28 mouse cellular contexts compared by ENCODE assay signal in genomic region chr1:191219748-191220147, GRCm38 (mm10). TPM values are rescaled to one million over a fixed set of nuclear protein-coding genes. Genes with fewer than 3 reads are reported as not detected.
A peak's percentile ranks its signal among the peaks of the same experiment; 100 is the strongest.
DNase-seq lines count a peak whose midpoint lies in the region; ATAC-seq and TF ChIP-seq lines count a peak whose summit lies in the region.
"Had no signal": no experiment of that assay in that cellular context is flagged by ENCODE, and none has a peak within 500 bp of the region (broad histone marks: within the 10 kb centered on the region; RNA-seq: fewer than 3 reads in every experiment).

No protein-coding gene starts in this region.

- 0 out of 2 replicates have a peak overlapping the region, but pooled peaks have one; percentile 4 for H3K9ac ChIP-seq in forebrain, embryonic 12.5 days
- H3K9ac ChIP-seq in forebrain, embryonic 11.5 days (ENCODE audit: low read length): no peak overlapping the region
- H3K9ac ChIP-seq in midbrain, embryonic 11.5 days (ENCODE audit: low read length): no peak overlapping the region
- H3K9ac ChIP-seq in midbrain, embryonic 15.5 days: no peak overlapping the region
- no peak overlapping the region for H3K9ac ChIP-seq in MEL (ENCODE audit: control insufficient read depth, low read depth, low read length, poor library complexity, severe bottlenecking)
- H3K9ac ChIP-seq in intestine, embryonic 16.5 days (ENCODE audit: low read depth, low read length): no peak overlapping the region
- H3K9ac ChIP-seq: embryonic facial prominence, embryonic 12.5 days had no signal

- H3K27ac ChIP-seq in forebrain, embryonic 12.5 days: no peak overlapping the region
- H3K27ac ChIP-seq in forebrain, embryonic 11.5 days (ENCODE audit: low read depth, low read length): no peak overlapping the region
- no peak overlapping the region for H3K27ac ChIP-seq in midbrain, embryonic 11.5 days (ENCODE audit: low read depth, low read length)
- no peak overlapping the region for H3K27ac ChIP-seq in midbrain, embryonic 15.5 days
- no peak overlapping the region for H3K27ac ChIP-seq in MEL (ENCODE audit: control insufficient read depth, low read depth, low read length)
- H3K27ac ChIP-seq in intestine, embryonic 16.5 days (ENCODE audit: low read length): no peak overlapping the region
- H3K27ac ChIP-seq: embryonic facial prominence, embryonic 10.5 days; embryonic facial prominence, embryonic 12.5 days; forebrain, embryonic 10.5 days had no signal

- no peak overlapping the region for H3K4me2 ChIP-seq in forebrain, embryonic 12.5 days
- no peak overlapping the region for H3K4me2 ChIP-seq in forebrain, embryonic 11.5 days (ENCODE audit: low read depth, low read length, severe bottlenecking)
- H3K4me2 ChIP-seq in midbrain, embryonic 11.5 days: no peak overlapping the region
- no peak overlapping the region for H3K4me2 ChIP-seq in midbrain, embryonic 15.5 days
- no peak overlapping the region for H3K4me2 ChIP-seq in intestine, embryonic 16.5 days (ENCODE audit: low read depth, low read length)
- H3K4me2 ChIP-seq: embryonic facial prominence, embryonic 12.5 days had no signal

- no peak for TF ChIP-seq POLR2A in MEL (IDR thresholded peaks at IDR 0.05; ENCODE audit: control insufficient read depth in 1 of 2, insufficient read depth in 1 of 2, low read depth in 1 of 2, low read length in 2 of 2, poor library complexity in 1 of 2)

- no peak for TF ChIP-seq CTCF in MEL (IDR thresholded peaks at IDR 0.05 in 2 of 3, conservative IDR thresholded peaks at IDR 0.05 in 1 of 3; ENCODE audit: control insufficient read depth in 1 of 3, insufficient read depth in 1 of 3, low read depth in 2 of 3, low read length in 3 of 3, poor library complexity in 1 of 3, severe bottlenecking in 1 of 3)

- no peak overlapping the region for H3K4me3 ChIP-seq in forebrain, embryonic 12.5 days (replicated peaks)
- no peak overlapping the region for H3K4me3 ChIP-seq in forebrain, embryonic 11.5 days (ENCODE audit: low read depth, low read length)
- H3K4me3 ChIP-seq in midbrain, embryonic 11.5 days (ENCODE audit: low read depth, low read length): no peak overlapping the region
- H3K4me3 ChIP-seq in midbrain, embryonic 15.5 days: no peak overlapping the region
- no peak overlapping the region for H3K4me3 ChIP-seq in MEL (ENCODE audit: control insufficient read depth in 1 of 2, insufficient read depth in 1 of 2, low read depth in 2 of 2, low read length in 2 of 2)
- H3K4me3 ChIP-seq in intestine, embryonic 16.5 days (ENCODE audit: low read length): no peak overlapping the region
- H3K4me3 ChIP-seq: embryonic facial prominence, embryonic 10.5 days; embryonic facial prominence, embryonic 12.5 days; erythroblast, embryonic 14.5 days; forebrain, embryonic 10.5 days had no signal

- H3K4me1 ChIP-seq in forebrain, embryonic 12.5 days: peaks cover 12% of the 10 kb centered on the region
- H3K4me1 ChIP-seq in forebrain, embryonic 11.5 days (replicated peaks; ENCODE audit: control insufficient read depth, insufficient read depth, low read length): peaks cover 6% of the 10 kb centered on the region; the same call in 1 of the 2 replicates
- H3K4me1 ChIP-seq in midbrain, embryonic 11.5 days (ENCODE audit: control insufficient read depth, insufficient read depth, low read length): peaks cover 8% of the 10 kb centered on the region
- peaks cover 11% of the 10 kb centered on the region for H3K4me1 ChIP-seq in midbrain, embryonic 15.5 days
- peaks cover 0 to 10% of the 10 kb centered on the region in 2 experiments; a peak in 1 of 4 replicates for H3K4me1 ChIP-seq in MEL (ENCODE audit: control insufficient read depth in 1 of 2, insufficient read depth in 2 of 2, low read length in 2 of 2)
- peaks cover 11% of the 10 kb centered on the region; the same call in 1 of the 2 replicates for H3K4me1 ChIP-seq in intestine, embryonic 16.5 days (ENCODE audit: control insufficient read depth, insufficient read depth, low read length)

- H3K27me3 ChIP-seq in forebrain, embryonic 12.5 days: peaks cover 13% of the 10 kb centered on the region; the same call in 1 of the 2 replicates
- H3K27me3 ChIP-seq in forebrain, embryonic 11.5 days (ENCODE audit: control insufficient read depth, insufficient read depth, low read length): no peaks in the 10 kb centered on the region
- no peaks in the 10 kb centered on the region for H3K27me3 ChIP-seq in midbrain, embryonic 11.5 days (ENCODE audit: control insufficient read depth, insufficient read depth, low read length)
- no peaks in the 10 kb centered on the region; the same call in 1 of the 2 replicates for H3K27me3 ChIP-seq in midbrain, embryonic 15.5 days (replicated peaks)
- H3K27me3 ChIP-seq in MEL (ENCODE audit: control insufficient read depth in 1 of 2, insufficient read depth in 2 of 2, low read length in 2 of 2): peaks cover 13 to 15% of the 10 kb centered on the region in 2 experiments
- H3K27me3 ChIP-seq in intestine, embryonic 16.5 days (replicated peaks; ENCODE audit: control insufficient read depth, insufficient read depth, low read length): no peaks in the 10 kb centered on the region
- H3K27me3 ChIP-seq: embryonic facial prominence, embryonic 12.5 days had no signal

- no peak for TF ChIP-seq EP300 in MEL (IDR thresholded peaks at IDR 0.05; ENCODE audit: low read depth in 1 of 2, low read length in 2 of 2)

- H3K9me3 ChIP-seq in forebrain, embryonic 12.5 days: no peaks in the 10 kb centered on the region
- no peaks in the 10 kb centered on the region for H3K9me3 ChIP-seq in forebrain, embryonic 11.5 days (ENCODE audit: control insufficient read depth, low read length)
- H3K9me3 ChIP-seq in midbrain, embryonic 11.5 days (ENCODE audit: control insufficient read depth, low read length): no peaks in the 10 kb centered on the region
- H3K9me3 ChIP-seq in midbrain, embryonic 15.5 days: no peaks in the 10 kb centered on the region
- H3K9me3 ChIP-seq in MEL (replicated peaks; ENCODE audit: insufficient read depth, low read length): no peaks in the 10 kb centered on the region
- H3K9me3 ChIP-seq in intestine, embryonic 16.5 days (ENCODE audit: control insufficient read depth, low read length): no peaks in the 10 kb centered on the region
- H3K9me3 ChIP-seq: embryonic facial prominence, embryonic 10.5 days; embryonic facial prominence, embryonic 12.5 days; forebrain, embryonic 10.5 days had no signal

- 91% methylated on average over 1 of the region's 1 CpGs for WGBS in forebrain, embryonic 12.5 days
- 100% methylated on average over 1 of the region's 1 CpGs for WGBS in forebrain, embryonic 11.5 days
- 88% methylated on average over 1 of the region's 1 CpGs for WGBS in midbrain, embryonic 11.5 days
- 88% methylated on average over 1 of the region's 1 CpGs for WGBS in midbrain, embryonic 15.5 days
- WGBS in intestine, embryonic 16.5 days: 85% methylated on average over 1 of the region's 1 CpGs

- no peak for ATAC-seq in forebrain, embryonic 12.5 days (ENCODE audit: low FRiP score)
- no peak for ATAC-seq in forebrain, embryonic 11.5 days (replicated peaks; ENCODE audit: low FRiP score)
- ATAC-seq in midbrain, embryonic 11.5 days (ENCODE audit: low FRiP score): no peak
- no peak for ATAC-seq in midbrain, embryonic 15.5 days (replicated peaks)
- no peak for ATAC-seq in intestine, embryonic 16.5 days
- ATAC-seq: forebrain, embryonic 14.5 days; forebrain, embryonic 16.5 days had no signal

- H3K79me2 ChIP-seq in MEL (ENCODE audit: control insufficient read depth, insufficient read depth, low read length, poor library complexity): peaks cover 4% of the 10 kb centered on the region

- DNase-seq in forebrain, embryonic 11.5 days (ENCODE audit: low spot score): no peak
- peak; percentile 61 for DNase-seq in midbrain, embryonic 11.5 days (ENCODE audit: low spot score, missing footprints)
- DNase-seq in MEL (ENCODE audit: low read depth, low spot score): no peak
- no peak for DNase-seq in kidney, postnatal 10 days
- DNase-seq: adrenal gland, adult 2 months; adrenal gland, postnatal 10 days; adrenal gland, postnatal 25 days; cerebellum, adult 11 months; cerebellum, adult 18-20 months; cerebellum, adult 8-10 months; cerebellum, adult 9-11 months; cerebellum, postnatal 14 days had no signal

- TF ChIP-seq RAD21 in MEL (IDR thresholded peaks at IDR 0.05; ENCODE audit: low read depth, low read length): no peak

- H3K36me3 ChIP-seq in forebrain, embryonic 12.5 days (replicated peaks): no peaks in the 10 kb centered on the region
- no peaks in the 10 kb centered on the region for H3K36me3 ChIP-seq in forebrain, embryonic 11.5 days (ENCODE audit: control insufficient read depth, insufficient read depth, low read length)
- no peaks in the 10 kb centered on the region for H3K36me3 ChIP-seq in midbrain, embryonic 11.5 days (ENCODE audit: control insufficient read depth, insufficient read depth, low read length)
- no peaks in the 10 kb centered on the region for H3K36me3 ChIP-seq in midbrain, embryonic 15.5 days (replicated peaks)
- no peaks in the 10 kb centered on the region for H3K36me3 ChIP-seq in MEL (ENCODE audit: control insufficient read depth in 1 of 2, insufficient read depth in 2 of 2, low read length in 2 of 2)
- no peaks in the 10 kb centered on the region for H3K36me3 ChIP-seq in intestine, embryonic 16.5 days (ENCODE audit: control insufficient read depth, insufficient read depth, low read length)
- H3K36me3 ChIP-seq: embryonic facial prominence, embryonic 10.5 days; embryonic facial prominence, embryonic 12.5 days; forebrain, embryonic 10.5 days had no signal

RNA-seq across cellular contexts. Expression of gene Atf3, which starts 1.9 kb away (rescaled TPM):
- polyA plus RNA-seq in forebrain, embryonic 12.5 days (2016; fragmentation: Nextera tagmentation; extraction: Ambion mirVana): 0.96 and 1.7 TPM in 2 replicates
- polyA plus RNA-seq in forebrain, embryonic 11.5 days (2014; fragmentation: Nextera tagmentation; extraction: Ambion mirVana): 2.0 and 2.4 TPM in 2 replicates
- 3.8 and 4.6 TPM in 2 replicates for polyA plus RNA-seq in midbrain, embryonic 11.5 days (2014; fragmentation: Nextera tagmentation; extraction: Ambion mirVana)
- polyA plus RNA-seq in midbrain, embryonic 15.5 days (2015; fragmentation: Nextera tagmentation; extraction: Ambion mirVana): 1.5 and 1.6 TPM in 2 replicates
- total RNA-seq in MEL (2012; rRNA removed): 0.46 and 2.5 TPM in 2 replicates
- polyA plus RNA-seq in MEL (2012; ENCODE audit: insufficient read depth in 1 of 2, insufficient read length in 2 of 2, low read depth in 1 of 2, low replicate concordance in 2 of 2, missing spikeins in 1 of 2): 1 to 10 TPM in 1 of 2 experiments, not detected in 1; 1.4 TPM
- 4.1 and 5.6 TPM in 2 replicates for polyA plus RNA-seq in intestine, embryonic 16.5 days (2015; fragmentation: Nextera tagmentation; extraction: Ambion mirVana)

RNA-seq across cellular contexts. Expression of gene Fam71a, which starts 55.1 kb away (rescaled TPM):
- polyA plus RNA-seq in forebrain, embryonic 12.5 days (2016; fragmentation: Nextera tagmentation; extraction: Ambion mirVana): not detected in 2 replicates
- polyA plus RNA-seq in forebrain, embryonic 11.5 days (2014; fragmentation: Nextera tagmentation; extraction: Ambion mirVana): not detected in 2 replicates
- not detected in 2 replicates for polyA plus RNA-seq in midbrain, embryonic 11.5 days (2014; fragmentation: Nextera tagmentation; extraction: Ambion mirVana)
- polyA plus RNA-seq in midbrain, embryonic 15.5 days (2015; fragmentation: Nextera tagmentation; extraction: Ambion mirVana): not detected in 2 replicates
- not detected in 2 replicates for total RNA-seq in MEL (2012; rRNA removed)
- polyA plus RNA-seq in MEL (2012; ENCODE audit: insufficient read depth in 1 of 2, insufficient read length in 2 of 2, low read depth in 1 of 2, low replicate concordance in 2 of 2, missing spikeins in 1 of 2): not detected
- polyA plus RNA-seq in intestine, embryonic 16.5 days (2015; fragmentation: Nextera tagmentation; extraction: Ambion mirVana): not detected in 2 replicates
- total RNA-seq: adrenal gland, adult 2 months; adrenal gland, postnatal 10 days; adrenal gland, postnatal 25 days; adrenal gland, postnatal 4 days; ES-E14 had no signal
- polyA plus RNA-seq: adrenal gland, adult 2 months; brain, embryonic 14.5 days; C2C12; cortical plate, adult 2 months; embryonic facial prominence, embryonic 10.5 days; embryonic facial prominence, embryonic 12.5 days; embryonic facial prominence, embryonic 14.5 days; erythroblast, embryonic 14.5 days; forebrain, embryonic 10.5 days; forebrain, embryonic 14.5 days; forebrain, embryonic 16.5 days; frontal cortex, adult 2 months had no signal
